In the genomic region with DNA sequence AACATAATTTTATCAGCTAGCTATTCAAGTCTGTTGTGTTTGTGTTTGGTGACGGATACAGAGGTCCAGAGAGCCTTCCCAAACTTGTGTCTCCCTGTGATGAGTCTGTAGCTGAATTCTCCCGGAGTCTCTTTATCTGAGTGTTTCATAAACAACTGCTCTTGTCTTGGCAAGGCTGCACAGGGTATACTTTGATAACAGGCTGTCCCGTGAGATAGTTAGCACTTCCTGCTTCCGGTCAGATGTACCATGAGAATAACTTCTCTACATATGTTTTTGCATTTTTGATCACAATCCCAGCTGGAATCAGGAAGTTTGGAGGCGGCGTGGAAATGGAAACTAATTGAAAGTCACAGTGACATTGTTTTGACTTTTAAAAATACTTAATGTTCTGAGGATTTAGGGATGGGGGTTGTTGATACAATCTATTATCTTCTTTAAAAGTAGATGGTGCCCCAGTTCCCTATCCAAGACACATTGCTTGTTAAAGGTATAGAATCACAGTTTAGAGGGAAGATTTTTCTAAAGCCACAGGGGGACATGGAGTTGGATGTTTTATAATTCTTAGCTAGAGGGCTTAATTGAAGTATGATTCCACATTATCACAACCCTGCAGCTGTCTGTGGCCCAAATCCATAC, we compare ENCODE assay signal across 13 mouse cellular contexts.
DNase-seq lines count a peak whose midpoint lies in the region; ATAC-seq and TF ChIP-seq lines count a peak whose summit lies in the region.
"Had no signal": no experiment of that assay in that cellular context is flagged by ENCODE, and none has a peak within 500 bp of the region (broad histone marks: within the 10 kb centered on the region; RNA-seq: fewer than 3 reads in every experiment).

No protein-coding gene starts in this region.

- no peaks in the 10 kb centered on the region for H3K27me3 ChIP-seq in limb, embryonic 14.5 days (ENCODE audit: control insufficient read depth, insufficient read depth, low read length)
- H3K27me3 ChIP-seq in limb, embryonic 10.5 days (ENCODE audit: low read depth, poor library complexity, severe bottlenecking): no peaks in the 10 kb centered on the region
- no peaks in the 10 kb centered on the region for H3K27me3 ChIP-seq in heart, embryonic 13.5 days (replicated peaks)
- no peaks in the 10 kb centered on the region for H3K27me3 ChIP-seq in liver, embryonic 14.5 days (ENCODE audit: control insufficient read depth, insufficient read depth, low read length)
- no peaks in the 10 kb centered on the region for H3K27me3 ChIP-seq in midbrain, embryonic 15.5 days (replicated peaks)
- H3K27me3 ChIP-seq: neural tube, embryonic 12.5 days had no signal

- peak; percentile 56 for TF ChIP-seq EP300 in liver, embryonic 14.5 days (IDR thresholded peaks at IDR 0.05; ENCODE audit: low read depth)

- no peaks in the 10 kb centered on the region for H3K36me3 ChIP-seq in limb, embryonic 14.5 days (ENCODE audit: control insufficient read depth, insufficient read depth, low read length)
- no peaks in the 10 kb centered on the region for H3K36me3 ChIP-seq in limb, embryonic 10.5 days
- no peaks in the 10 kb centered on the region for H3K36me3 ChIP-seq in heart, embryonic 13.5 days
- H3K36me3 ChIP-seq in liver, embryonic 14.5 days (replicated peaks; ENCODE audit: control insufficient read depth, insufficient read depth, low read depth): no peaks in the 10 kb centered on the region
- H3K36me3 ChIP-seq in midbrain, embryonic 15.5 days (replicated peaks): no peaks in the 10 kb centered on the region
- H3K36me3 ChIP-seq: forebrain, embryonic 10.5 days; hindbrain, embryonic 10.5 days; neural tube, embryonic 12.5 days had no signal

- whole genome bisulfite sequencing in limb, embryonic 14.5 days: 72% methylated on average over 6 of the region's 6 CpGs
- 80% methylated on average over 6 of the region's 6 CpGs for WGBS in limb, embryonic 10.5 days
- 30% methylated on average over 6 of the region's 6 CpGs for WGBS in heart, embryonic 13.5 days
- WGBS in liver, embryonic 14.5 days (ENCODE audit: insufficient replicate concordance): 18% methylated on average over 6 of the region's 6 CpGs
- WGBS in midbrain, embryonic 15.5 days: 82% methylated on average over 6 of the region's 6 CpGs

- no peaks in the 10 kb centered on the region for H3K9me3 ChIP-seq in limb, embryonic 14.5 days (ENCODE audit: control insufficient read depth, low read length)
- no peaks in the 10 kb centered on the region for H3K9me3 ChIP-seq in limb, embryonic 10.5 days (replicated peaks)
- no peaks in the 10 kb centered on the region for H3K9me3 ChIP-seq in heart, embryonic 13.5 days
- H3K9me3 ChIP-seq in liver, embryonic 14.5 days (ENCODE audit: control insufficient read depth, low read length): no peaks in the 10 kb centered on the region
- H3K9me3 ChIP-seq in midbrain, embryonic 15.5 days: no peaks in the 10 kb centered on the region
- H3K9me3 ChIP-seq: forebrain, embryonic 10.5 days; hindbrain, embryonic 10.5 days; neural tube, embryonic 12.5 days had no signal

- TF ChIP-seq CTCF in liver, embryonic 14.5 days (IDR thresholded peaks at IDR 0.05; ENCODE audit: low read depth): no peak

- H3K4me3 ChIP-seq in limb, embryonic 14.5 days (replicated peaks; ENCODE audit: low read length): no peak overlapping the region
- H3K4me3 ChIP-seq in limb, embryonic 10.5 days: no peak overlapping the region
- no peak overlapping the region for H3K4me3 ChIP-seq in heart, embryonic 13.5 days
- H3K4me3 ChIP-seq in liver, embryonic 14.5 days (ENCODE audit: insufficient read depth in 1 of 2, low read depth in 2 of 2, low read length in 2 of 2): no peak overlapping the region
- no peak overlapping the region for H3K4me3 ChIP-seq in midbrain, embryonic 15.5 days
- H3K4me3 ChIP-seq: forebrain, embryonic 10.5 days; hindbrain, embryonic 10.5 days; neural tube, embryonic 12.5 days had no signal

- 0 out of 2 replicates have a peak, but pooled peaks cover 2% of the 10 kb centered on the region for H3K4me1 ChIP-seq in limb, embryonic 14.5 days (ENCODE audit: control insufficient read depth, insufficient read depth, low read length)
- H3K4me1 ChIP-seq in limb, embryonic 10.5 days: peaks cover 2% of the 10 kb centered on the region
- H3K4me1 ChIP-seq in heart, embryonic 13.5 days: peaks cover 10% of the 10 kb centered on the region
- peaks cover 0 to 12% of the 10 kb centered on the region in 2 experiments; a peak in 2 of 4 replicates for H3K4me1 ChIP-seq in liver, embryonic 14.5 days (replicated peaks; ENCODE audit: control insufficient read depth in 2 of 2, insufficient read depth in 2 of 2, low read length in 1 of 2)
- H3K4me1 ChIP-seq in midbrain, embryonic 15.5 days: no peaks in the 10 kb centered on the region
- H3K4me1 ChIP-seq: forebrain, embryonic 10.5 days; neural tube, embryonic 12.5 days had no signal

- ATAC-seq in limb, embryonic 14.5 days (ENCODE audit: low FRiP score, low read depth): no peak
- ATAC-seq in heart, embryonic 13.5 days (ENCODE audit: extremely low read depth, insufficient number of reproducible peaks, low FRiP score, low TSS enrichment): no peak
- peak; percentile 88 for ATAC-seq in liver, embryonic 14.5 days (ENCODE audit: insufficient read depth)
- ATAC-seq in midbrain, embryonic 15.5 days (replicated peaks): no peak

- H3K9ac ChIP-seq in limb, embryonic 14.5 days (ENCODE audit: low read depth, low read length, severe bottlenecking): no peak overlapping the region
- no peak overlapping the region for H3K9ac ChIP-seq in heart, embryonic 13.5 days
- H3K9ac ChIP-seq in liver, embryonic 14.5 days (replicated peaks): no peak overlapping the region
- H3K9ac ChIP-seq in midbrain, embryonic 15.5 days: no peak overlapping the region
- H3K9ac ChIP-seq: neural tube, embryonic 12.5 days had no signal

- DNase-seq in limb, embryonic 14.5 days (ENCODE audit: low spot score): peak; percentile 4
- no peak for DNase-seq in limb, embryonic 10.5 days (ENCODE audit: low spot score)
- DNase-seq in liver, embryonic 14.5 days (ENCODE audit: low read depth in 3 of 3, low spot score in 3 of 3): peak; percentile 19 to 34 (median 28)
- DNase-seq in yolk sac, embryonic 10.5 days (ENCODE audit: low spot score): peak; percentile 15
- no peak for DNase-seq in gastrocnemius, postnatal 25 days
- DNase-seq: cerebellum, postnatal 25 days; layer of hippocampus, postnatal 36 days; thymus, postnatal 25 days had no signal

- no peak overlapping the region for H3K4me2 ChIP-seq in limb, embryonic 14.5 days (replicated peaks; ENCODE audit: low read depth, low read length, severe bottlenecking)
- no peak overlapping the region for H3K4me2 ChIP-seq in heart, embryonic 13.5 days
- H3K4me2 ChIP-seq in liver, embryonic 14.5 days (ENCODE audit: low read depth): peak overlapping the region; percentile 20; the same call in 1 of the 2 replicates
- no peak overlapping the region for H3K4me2 ChIP-seq in midbrain, embryonic 15.5 days
- H3K4me2 ChIP-seq: neural tube, embryonic 12.5 days had no signal

- no peak for TF ChIP-seq POLR2A in limb, embryonic 14.5 days (IDR thresholded peaks at IDR 0.05; ENCODE audit: borderline replicate concordance, extremely low read depth, insufficient read depth, insufficient read length)

- no peak overlapping the region for H3K27ac ChIP-seq in limb, embryonic 14.5 days (replicated peaks; ENCODE audit: low read depth, low read length)
- H3K27ac ChIP-seq in limb, embryonic 10.5 days: no peak overlapping the region
- peak overlapping the region; percentile 45; the same call in 1 of the 2 replicates for H3K27ac ChIP-seq in heart, embryonic 13.5 days (replicated peaks)
- no peak overlapping the region for H3K27ac ChIP-seq in liver, embryonic 14.5 days
- H3K27ac ChIP-seq in midbrain, embryonic 15.5 days: no peak overlapping the region
- H3K27ac ChIP-seq: forebrain, embryonic 10.5 days; hindbrain, embryonic 10.5 days; neural tube, embryonic 12.5 days had no signal

Comparison
In these comparisons a context has a peak if more than half of its experiments do, and no peak if none do; other contexts are left out.
1. DNase-seq: peak in limb, embryonic 14.5 days (single experiment), liver, embryonic 14.5 days (3 of 3) and yolk sac, embryonic 10.5 days (single experiment); none in limb, embryonic 10.5 days (single experiment) and gastrocnemius, postnatal 25 days (single experiment).